Comparison of ENCODE assay signal across 13 mouse cellular contexts in genomic region chr6:34493327-34494095, GRCm38 (mm10). TPM values are rescaled to one million over a fixed set of nuclear protein-coding genes. Genes with fewer than 3 reads are reported as not detected.
DNase-seq lines count a peak whose midpoint lies in the region; ATAC-seq lines count a peak whose summit lies in the region.
"Had no signal": no experiment of that assay in that cellular context is flagged by ENCODE, and none has a peak within 500 bp of the region (broad histone marks: within the 10 kb centered on the region; RNA-seq: fewer than 3 reads in every experiment).

No protein-coding gene starts in this region.

- no peak overlapping the region for H3K4me3 ChIP-seq in forebrain, embryonic 14.5 days (ENCODE audit: low read depth, low read length)
- H3K4me3 ChIP-seq in forebrain, embryonic 11.5 days (ENCODE audit: low read depth, low read length) = no peak overlapping the region
- no peak overlapping the region for H3K4me3 ChIP-seq in brown adipose tissue, adult 24 weeks (ENCODE audit: insufficient read depth, low read depth, low read length)
- H3K4me3 ChIP-seq in limb, embryonic 12.5 days (replicated peaks) = no peak overlapping the region
- H3K4me3 ChIP-seq: liver, embryonic 12.5 days had no signal

- H3K9me3 ChIP-seq in forebrain, embryonic 14.5 days (replicated peaks; ENCODE audit: control insufficient read depth, low read length) = no peaks in the 10 kb centered on the region
- H3K9me3 ChIP-seq in forebrain, embryonic 11.5 days (ENCODE audit: control insufficient read depth, low read length) = no peaks in the 10 kb centered on the region
- H3K9me3 ChIP-seq in limb, embryonic 12.5 days = no peaks in the 10 kb centered on the region
- H3K9me3 ChIP-seq: liver, embryonic 12.5 days had no signal

- no peaks in the 10 kb centered on the region for H3K27me3 ChIP-seq in forebrain, embryonic 14.5 days (replicated peaks; ENCODE audit: control insufficient read depth, insufficient read depth, low read length)
- no peaks in the 10 kb centered on the region for H3K27me3 ChIP-seq in forebrain, embryonic 11.5 days (ENCODE audit: control insufficient read depth, insufficient read depth, low read length)
- no peaks in the 10 kb centered on the region for H3K27me3 ChIP-seq in limb, embryonic 12.5 days
- H3K27me3 ChIP-seq: liver, embryonic 12.5 days had no signal

- no peak overlapping the region for H3K27ac ChIP-seq in forebrain, embryonic 14.5 days (ENCODE audit: low read depth, low read length)
- no peak overlapping the region for H3K27ac ChIP-seq in forebrain, embryonic 11.5 days (ENCODE audit: low read depth, low read length)
- H3K27ac ChIP-seq in brown adipose tissue, adult 24 weeks (replicated peaks; ENCODE audit: low read depth, low read length) = 0 out of 2 replicates have a peak overlapping the region, but pooled peaks have one; percentile 17
- H3K27ac ChIP-seq in limb, embryonic 12.5 days = peak overlapping the region; percentile 46; the same call in 1 of the 2 replicates
- H3K27ac ChIP-seq: liver, embryonic 12.5 days had no signal

- no peaks in the 10 kb centered on the region for H3K4me1 ChIP-seq in forebrain, embryonic 14.5 days (ENCODE audit: control insufficient read depth, insufficient read depth, low read length)
- no peaks in the 10 kb centered on the region for H3K4me1 ChIP-seq in forebrain, embryonic 11.5 days (replicated peaks; ENCODE audit: control insufficient read depth, insufficient read depth, low read length)
- H3K4me1 ChIP-seq in brown adipose tissue, adult 24 weeks (ENCODE audit: control insufficient read depth, insufficient read depth, insufficient read length, low read length) = peaks cover 13% of the 10 kb centered on the region
- peaks cover 48% of the 10 kb centered on the region for H3K4me1 ChIP-seq in limb, embryonic 12.5 days (replicated peaks)

- 76% methylated on average over 21 of the region's 21 CpGs for WGBS in forebrain, embryonic 14.5 days
- WGBS in forebrain, embryonic 11.5 days = 90% methylated on average over 21 of the region's 21 CpGs
- WGBS in limb, embryonic 12.5 days = 71% methylated on average over 21 of the region's 21 CpGs

- no peak overlapping the region for H3K4me2 ChIP-seq in forebrain, embryonic 14.5 days (ENCODE audit: low read length)
- H3K4me2 ChIP-seq in forebrain, embryonic 11.5 days (ENCODE audit: low read depth, low read length, severe bottlenecking) = no peak overlapping the region
- no peak overlapping the region for H3K4me2 ChIP-seq in limb, embryonic 12.5 days
- H3K4me2 ChIP-seq: liver, embryonic 12.5 days had no signal

- DNase-seq in forebrain, embryonic 14.5 days (ENCODE audit: low spot score) = peak; percentile 49
- no peak for DNase-seq in forebrain, embryonic 11.5 days (ENCODE audit: low spot score)
- peak; percentile 58 for DNase-seq in layer of hippocampus, adult 9-11 months
- DNase-seq in layer of hippocampus, postnatal 25 days (ENCODE audit: extremely low spot score in 1 of 2, low spot score in 1 of 2) = no peak
- no peak for DNase-seq in adrenal gland, adult 18-20 months (ENCODE audit: low spot score in 2 of 2)
- no peak for DNase-seq in ovary, postnatal 36 days (ENCODE audit: low spot score)
- DNase-seq: adrenal gland, adult 8-10 months; cerebellum, adult 11 months; layer of hippocampus, postnatal 36 days; right cerebral cortex, postnatal 25 days had no signal

- no peak overlapping the region for H3K9ac ChIP-seq in forebrain, embryonic 14.5 days (ENCODE audit: low read length)
- no peak overlapping the region for H3K9ac ChIP-seq in forebrain, embryonic 11.5 days (ENCODE audit: low read length)
- H3K9ac ChIP-seq in limb, embryonic 12.5 days (replicated peaks) = no peak overlapping the region
- H3K9ac ChIP-seq: liver, embryonic 12.5 days had no signal

- ATAC-seq in forebrain, embryonic 14.5 days = 0 out of 2 replicates have a peak, but pooled peaks have one; percentile 37
- no peak for ATAC-seq in forebrain, embryonic 11.5 days (replicated peaks; ENCODE audit: low FRiP score)
- 0 out of 2 replicates have a peak, but pooled peaks have one; percentile 58 for ATAC-seq in limb, embryonic 12.5 days (ENCODE audit: insufficient number of reproducible peaks, insufficient read depth, low FRiP score, low TSS enrichment, low read depth)
- ATAC-seq: liver, embryonic 12.5 days had no signal

- H3K36me3 ChIP-seq in forebrain, embryonic 14.5 days (ENCODE audit: control insufficient read depth, insufficient read depth, low read length) = 0 out of 2 replicates have a peak, but pooled peaks cover 6% of the 10 kb centered on the region
- H3K36me3 ChIP-seq in forebrain, embryonic 11.5 days (ENCODE audit: control insufficient read depth, insufficient read depth, low read length) = no peaks in the 10 kb centered on the region
- H3K36me3 ChIP-seq in limb, embryonic 12.5 days = peaks cover 13% of the 10 kb centered on the region; the same call in 1 of the 2 replicates

RNA-seq across cellular contexts. Expression of gene Bpgm, which starts 17.5 kb away (rescaled TPM):
- 66.1 and 84.3 TPM in 2 replicates for polyA plus RNA-seq in forebrain, embryonic 14.5 days (2014; fragmentation: Nextera tagmentation; extraction: Ambion mirVana)
- polyA plus RNA-seq in forebrain, embryonic 11.5 days (2014; fragmentation: Nextera tagmentation; extraction: Ambion mirVana) = 71.2 TPM in 2 replicates
- total RNA-seq in layer of hippocampus, postnatal 25 days (2021) = 10 to 100 TPM; 70.7 to 78.1 TPM
- 21.6 and 30.8 TPM in 2 replicates for polyA plus RNA-seq in brown adipose tissue, adult 24 weeks (2012; ENCODE audit: insufficient read depth, insufficient read length, missing spikeins)
- polyA plus RNA-seq in limb, embryonic 12.5 days (2016; fragmentation: Nextera tagmentation; extraction: Ambion mirVana) = 51.0 and 51.5 TPM in 2 replicates
- 10 to 100 TPM; 26.2 to 39.8 TPM for total RNA-seq in adrenal gland, adult 18-20 months (2021)

Comparison
In these comparisons a context has a peak if more than half of its experiments do, and no peak if none do; other contexts are left out.
1. DNase-seq: peak in forebrain, embryonic 14.5 days (single experiment) and layer of hippocampus, adult 9-11 months (single experiment); none in forebrain, embryonic 11.5 days (single experiment), layer of hippocampus, postnatal 25 days (0 of 2), adrenal gland, adult 18-20 months (0 of 2) and ovary, postnatal 36 days (single experiment).
2. H3K27ac ChIP-seq: peak in brown adipose tissue, adult 24 weeks (single experiment) and limb, embryonic 12.5 days (single experiment); none in forebrain, embryonic 14.5 days (single experiment) and forebrain, embryonic 11.5 days (single experiment).